Mouse (Mus musculus) embryonic facial prominence, embryonic 11.5 days (tissue): ENCODE data around the gene Nbea. TPM values are rescaled to one million over a fixed set of nuclear protein-coding genes. Genes with fewer than 3 reads are reported as not detected.

Source experiments
- ATAC-seq: fragments of 200-750 bp; cut with Nextera tagmentation; replicated peaks from 2 replicates; pipeline ENCODE4 v1.8.0; 2017; ENCODE audit warnings: low read depth; ENCODE audit not compliant: insufficient number of reproducible peaks, low FRiP score, low TSS enrichment
- DNase-seq: peaks from one replicate; pipeline ENCODE4 v3.0.0-alpha.2; 2015; ENCODE audit warnings: low spot score
- H3K27ac ChIP-seq: fragments of 300-500 bp; sonication (generic); replicated peaks from 2 replicates; pipeline ENCODE4 v1.5.1; 2014; ENCODE audit warnings: mild to moderate bottlenecking, low read depth, low read length, control low read depth
- H3K27me3 ChIP-seq: fragments of 300-500 bp; sonication (generic); 2 replicates; pipeline ENCODE4 v1.6.1; 2014; ENCODE audit warnings: mild to moderate bottlenecking, low read length, moderate library complexity, mixed read lengths; ENCODE audit not compliant: control insufficient read depth, insufficient read depth
- H3K36me3 ChIP-seq: fragments of 300-500 bp; sonication (generic); replicated peaks from 2 replicates; pipeline ENCODE4 v1.6.1; 2014; ENCODE audit warnings: low read depth, mild to moderate bottlenecking, low read length, moderate library complexity, mixed read lengths; ENCODE audit not compliant: control insufficient read depth, insufficient read depth
- H3K4me1 ChIP-seq: fragments of 300-500 bp; sonication (generic); 2 replicates; pipeline ENCODE4 v1.6.1; 2014; ENCODE audit warnings: low read length, mixed read lengths; ENCODE audit not compliant: control insufficient read depth, insufficient read depth
- H3K4me2 ChIP-seq: fragments of 300-500 bp; sonication (generic); 2 replicates; pipeline ENCODE4 v1.6.1; 2014; ENCODE audit warnings: low read depth, mild to moderate bottlenecking, control low read depth, low read length, moderate library complexity
- H3K4me3 ChIP-seq: fragments of 300-500 bp; sonication (generic); 2 replicates; pipeline ENCODE4 v1.5.1; 2014; ENCODE audit warnings: low read depth, low read length, control low read depth
- H3K9ac ChIP-seq: fragments of 300-500 bp; sonication (generic); replicated peaks from 2 replicates; pipeline ENCODE4 v1.6.1; 2014; ENCODE audit warnings: mild to moderate bottlenecking, control low read depth, low read length
- H3K9me3 ChIP-seq: fragments of 300-500 bp; sonication (generic); replicated peaks from 2 replicates; pipeline ENCODE4 v1.6.1; 2016; ENCODE audit warnings: mild to moderate bottlenecking, low read length, inconsistent platforms, mixed read lengths; ENCODE audit not compliant: control insufficient read depth
- WGBS: fragments of 180-500 bp; shearing (Covaris S2); extraction: QIAGEN DNeasy Blood & Tissue Kit; methylation state at CpG from one replicate; pipeline ENCODE4 v1.1.7; 2014; 5-methylcytosine and 5-hydroxymethylcytosine counted together
- polyA plus RNA-seq: library from polyadenylated mRNA; unstranded; fragments of >200 nt; fragmentation: Nextera tagmentation; extraction: Ambion mirVana; gene quantifications from 2 replicates; pipeline ENCODE4 v1.2.1, GENCODE M21; 2014

Gene Nbea
- polyA plus RNA-seq, 1 experiment from 2014 or later = 22.6 TPM

DNA sequence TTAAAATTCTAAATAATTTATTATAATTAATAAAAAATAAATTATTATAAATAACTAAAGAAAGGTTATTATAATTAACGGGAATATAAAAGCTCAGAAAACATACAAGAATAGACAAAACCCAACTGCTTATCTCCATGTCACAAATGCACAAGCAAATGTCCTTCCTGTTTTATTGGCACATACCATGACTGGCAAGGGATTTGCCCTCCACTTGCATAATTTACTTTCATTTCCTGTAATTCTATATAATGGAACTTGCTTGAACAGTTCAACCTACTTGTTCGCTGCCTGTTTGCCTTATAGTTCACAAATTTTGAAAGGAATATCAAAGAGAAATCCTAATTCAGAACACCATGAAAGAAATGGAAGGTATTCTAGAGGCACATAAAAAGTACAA lies 234.4 kb downstream of the Nbea start:
- Histone ChIP-seq H3K4me2 (no peak overlapping the region), H3K9ac (no peak overlapping the region), H3K27ac (no peak overlapping the region), H3K4me1 (no peaks in the 10 kb centered on the region), H3K9me3 (no peaks in the 10 kb centered on the region), H3K36me3 (no peaks in the 10 kb centered on the region), H3K4me3 (no peak overlapping the region), H3K27me3 (no peaks in the 10 kb centered on the region)
- no peak for ATAC-seq
- WGBS = 84% methylated on average over 2 of the region's 2 CpGs
- no peak for DNase-seq

DNA sequence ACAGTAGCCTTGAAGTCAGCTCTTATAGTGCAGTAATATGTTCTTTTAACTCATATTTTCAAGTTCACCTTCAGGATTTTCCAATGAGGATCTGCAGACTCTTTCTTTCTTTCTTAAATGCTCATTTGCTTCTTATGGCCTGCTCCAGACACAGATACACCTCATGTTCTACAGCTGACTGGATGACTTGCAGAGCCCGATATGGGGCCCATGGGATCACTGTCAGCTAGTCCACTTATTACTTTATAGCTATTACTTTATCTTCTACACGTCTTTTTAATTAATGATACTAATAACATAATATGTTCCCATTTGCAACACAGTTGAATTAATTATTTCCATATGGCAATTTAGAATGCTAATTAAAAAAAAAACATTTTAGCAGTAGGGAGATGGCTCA lies 256.2 kb downstream of the Nbea start:
- no peak for ATAC-seq
- Histone ChIP-seq H3K36me3 (no peaks in the 10 kb centered on the region), H3K4me3 (no peak overlapping the region), H3K27me3 (no peaks in the 10 kb centered on the region), H3K9ac (no peak overlapping the region), H3K4me1 (no peaks in the 10 kb centered on the region), H3K27ac (no peak overlapping the region), H3K9me3 (no peaks in the 10 kb centered on the region), H3K4me2 (no peak overlapping the region)
- 80% methylated on average over 2 of the region's 2 CpGs for WGBS
- DNase-seq = no peak

DNA sequence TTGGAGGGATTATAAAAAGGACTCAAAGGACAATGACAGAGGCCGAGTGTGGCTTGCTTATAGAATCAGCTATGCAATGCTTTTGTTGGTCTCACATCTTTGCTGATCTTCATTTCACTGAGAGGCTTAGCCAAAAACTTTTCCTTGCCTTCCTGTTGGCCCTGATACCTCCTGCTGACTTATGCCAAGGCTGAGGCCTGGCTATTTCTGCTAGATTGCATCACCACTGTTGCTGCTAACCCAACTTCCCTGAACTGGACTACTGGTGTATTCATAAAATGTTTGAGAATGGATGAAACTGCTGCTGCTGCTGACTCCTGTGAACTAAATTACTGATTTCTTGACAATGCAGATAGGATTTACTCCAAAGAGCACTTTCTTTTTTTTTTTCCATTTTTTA lies 274.2 kb downstream of the Nbea start:
- no peak for DNase-seq
- Histone ChIP-seq H3K4me1 (no peaks in the 10 kb centered on the region), H3K27ac (no peak overlapping the region), H3K27me3 (no peaks in the 10 kb centered on the region), H3K4me3 (no peak overlapping the region), H3K9me3 (no peaks in the 10 kb centered on the region), H3K9ac (no peak overlapping the region), H3K36me3 (no peaks in the 10 kb centered on the region), H3K4me2 (no peak overlapping the region)
- 61% methylated on average over 1 of the region's 1 CpGs for WGBS
- ATAC-seq = no peak

DNA sequence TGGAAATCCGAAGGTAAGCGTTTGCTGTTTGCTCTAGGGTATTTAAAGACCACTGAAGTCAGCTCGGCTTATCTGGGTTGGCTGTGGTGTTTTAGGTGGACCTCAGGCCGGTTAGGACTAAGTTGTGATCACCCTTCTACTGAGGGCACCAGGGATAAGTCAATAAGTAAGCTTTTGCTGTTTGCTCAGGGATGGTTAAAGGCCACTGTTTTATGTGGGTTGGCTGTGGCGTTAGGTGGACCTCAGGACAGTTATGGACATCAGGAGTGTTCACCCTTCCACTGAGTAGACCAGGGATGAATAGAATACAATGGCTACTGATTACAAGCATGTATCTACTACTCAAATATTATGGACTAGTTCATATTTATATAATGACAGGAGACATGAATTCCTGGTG lies 292.9 kb downstream of the Nbea start:
- Histone ChIP-seq H3K4me2 (no peak overlapping the region), H3K9me3 (no peaks in the 10 kb centered on the region), H3K4me1 (no peaks in the 10 kb centered on the region), H3K9ac (no peak overlapping the region), H3K27me3 (no peaks in the 10 kb centered on the region), H3K4me3 (no peak overlapping the region), H3K27ac (peak overlapping the region; percentile 35; the same call in 1 of the 2 replicates), H3K36me3 (no peaks in the 10 kb centered on the region)
- ATAC-seq = no peak
- DNase-seq = no peak
- WGBS = 80% methylated on average over 5 of the region's 5 CpGs

DNA sequence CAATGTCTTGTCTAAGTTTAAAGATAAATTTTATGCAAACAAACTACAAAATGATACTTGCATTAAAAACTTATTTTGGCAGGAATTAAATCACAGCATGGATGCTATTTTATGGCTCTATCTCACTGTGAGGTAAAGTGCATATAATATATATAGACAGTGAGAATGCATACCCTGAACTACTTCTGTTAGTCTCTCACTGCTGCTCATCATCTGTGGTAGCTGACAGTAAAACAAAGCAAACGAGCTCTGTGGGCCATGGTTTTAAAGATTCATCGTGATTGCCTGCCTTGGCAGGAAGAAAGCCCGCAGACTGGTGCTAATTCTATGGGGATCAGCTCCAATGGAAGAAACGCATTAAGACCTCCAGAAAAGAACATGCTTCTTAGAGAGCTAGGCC lies 294.3 kb downstream of the Nbea start:
- DNase-seq (no peak), ATAC-seq (no peak)
- WGBS = 51% methylated on average over 4 of the region's 4 CpGs

DNA sequence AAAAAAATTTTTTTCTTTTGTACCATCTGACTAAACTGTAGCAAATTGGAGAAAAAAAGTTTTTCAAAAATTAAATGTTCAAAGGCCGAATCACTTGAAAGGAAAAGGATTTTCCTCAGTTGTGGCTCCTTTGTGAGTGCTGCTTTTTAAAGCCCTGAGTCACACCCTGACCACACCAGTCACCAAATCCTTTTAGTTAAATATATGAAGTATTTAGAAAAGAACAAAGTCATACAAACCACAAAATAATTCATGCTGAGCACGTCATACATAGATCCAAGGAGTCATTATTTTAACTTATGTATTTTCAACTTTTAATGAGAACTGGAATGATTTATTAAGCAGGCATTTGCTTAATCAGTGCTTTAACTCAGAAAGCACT lies 295.7 kb downstream of the Nbea start:
- Histone ChIP-seq H3K27me3 (no peaks in the 10 kb centered on the region), H3K36me3 (no peaks in the 10 kb centered on the region), H3K4me1 (no peaks in the 10 kb centered on the region), H3K27ac (no peak overlapping the region), H3K4me2 (no peak overlapping the region), H3K4me3 (no peak overlapping the region), H3K9me3 (no peaks in the 10 kb centered on the region), H3K9ac (no peak overlapping the region)
- 68% methylated on average over 2 of the region's 2 CpGs for WGBS
- ATAC-seq (no peak), DNase-seq (no peak)

More for the DNA sequence above, 294.3 kb downstream of the Nbea start:
- Histone ChIP-seq H3K36me3 (no peaks in the 10 kb centered on the region), H3K9ac (no peak overlapping the region), H3K27me3 (no peaks in the 10 kb centered on the region), H3K4me3 (no peak overlapping the region), H3K4me1 (no peaks in the 10 kb centered on the region), H3K27ac (no peak overlapping the region), H3K9me3 (no peaks in the 10 kb centered on the region), H3K4me2 (no peak overlapping the region)

DNA sequence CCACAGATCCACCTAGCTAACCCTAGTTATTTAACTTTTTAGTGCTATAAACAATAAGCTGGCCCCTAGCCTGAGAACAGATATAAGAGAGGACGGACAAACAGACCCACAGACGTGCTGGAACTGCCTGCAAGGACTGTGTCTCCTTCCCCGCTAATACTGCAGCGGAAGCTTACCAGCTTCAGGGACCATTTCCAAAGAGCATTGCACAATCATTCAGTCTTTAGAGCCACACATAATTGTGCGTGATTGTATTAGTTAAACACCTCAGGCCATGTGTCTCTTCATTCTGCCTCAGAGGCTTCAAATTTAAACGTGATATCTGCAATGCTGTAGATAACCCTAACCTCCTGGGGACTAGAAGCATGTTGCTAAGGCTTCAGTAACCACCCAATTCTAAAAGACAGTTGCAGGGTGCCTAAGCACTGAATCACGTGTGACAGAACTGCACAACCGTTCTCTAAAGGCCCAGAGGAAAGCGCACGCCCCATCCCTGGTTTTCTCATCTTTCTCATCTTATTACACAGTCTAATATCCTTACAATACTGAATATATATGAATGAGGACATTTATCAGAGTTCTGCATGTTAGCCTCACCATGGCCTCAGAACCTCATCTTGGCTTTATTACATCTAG lies 296.2 kb downstream of the Nbea start:
- DNase-seq (no peak), ATAC-seq (no peak)
- Histone ChIP-seq H3K4me1 (no peaks in the 10 kb centered on the region), H3K4me2 (no peak overlapping the region), H3K27ac (no peak overlapping the region), H3K4me3 (no peak overlapping the region), H3K9me3 (no peaks in the 10 kb centered on the region), H3K27me3 (no peaks in the 10 kb centered on the region), H3K36me3 (no peaks in the 10 kb centered on the region), H3K9ac (no peak overlapping the region)
- WGBS = 67% methylated on average over 10 of the region's 10 CpGs

DNA sequence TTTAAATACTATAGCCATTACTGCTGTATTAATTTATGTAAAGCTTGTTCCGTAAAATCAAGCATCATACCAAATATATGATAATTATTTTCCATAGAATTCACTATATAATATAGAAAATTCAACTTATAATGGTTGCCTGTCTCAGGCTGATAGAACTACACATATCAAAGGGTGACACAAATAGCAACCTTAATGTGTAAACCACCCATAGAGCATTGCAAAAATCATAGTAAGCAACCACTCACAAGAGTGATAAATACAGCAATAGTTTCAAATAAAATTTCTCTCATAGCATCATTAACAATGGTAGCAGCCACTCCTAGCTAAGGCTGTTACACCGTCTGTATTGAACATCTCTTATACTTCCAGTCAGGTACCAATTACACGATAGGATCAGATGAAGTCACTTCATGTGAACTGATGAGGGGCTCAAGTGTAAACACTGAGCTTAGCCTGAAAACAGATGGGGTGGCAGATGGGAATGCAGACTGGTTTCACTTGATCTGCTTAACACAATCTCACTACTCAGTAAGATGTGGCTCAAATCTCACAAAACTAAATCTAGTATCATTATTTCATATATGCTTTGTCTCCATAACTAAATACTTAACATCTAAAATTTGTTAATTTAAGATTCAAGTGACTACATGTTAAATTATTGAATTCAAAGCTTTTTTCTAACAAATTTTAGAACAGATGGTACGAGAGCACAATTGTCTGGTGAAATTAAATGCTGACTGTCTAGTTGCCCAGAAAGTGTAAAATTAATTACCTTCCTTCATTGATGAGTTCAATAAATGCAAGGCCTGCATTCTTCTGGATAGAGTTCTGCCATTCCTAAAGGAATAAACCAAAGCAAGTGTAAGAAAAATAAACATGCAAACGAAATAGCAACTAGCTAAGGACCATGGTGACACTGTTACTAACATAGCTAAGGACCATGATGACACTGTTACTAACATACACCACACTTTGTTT lies 310.3 kb downstream of the Nbea start:
- Histone ChIP-seq H3K27me3 (no peaks in the 10 kb centered on the region), H3K27ac (no peak overlapping the region), H3K4me1 (no peaks in the 10 kb centered on the region), H3K4me2 (no peak overlapping the region), H3K9ac (no peak overlapping the region), H3K9me3 (no peaks in the 10 kb centered on the region), H3K4me3 (no peak overlapping the region), H3K36me3 (no peaks in the 10 kb centered on the region)
- DNase-seq (peak; percentile 40), ATAC-seq (no peak)
- 67% methylated on average over 5 of the region's 5 CpGs for WGBS
